Mouse (Mus musculus) kidney, postnatal 0 days (tissue): ENCODE results near the gene Lyrm4. TPM values are rescaled to one million over a fixed set of nuclear protein-coding genes. Genes with fewer than 3 reads are reported as not detected.

Source experiments
- ATAC-seq: fragments of 200-750 bp; cut with Nextera tagmentation; replicated peaks from 2 replicates; pipeline ENCODE4 v1.8.0; 2017; ENCODE audit warnings: low read depth, moderate number of reproducible peaks, moderate TSS enrichment, moderate library complexity; ENCODE audit not compliant: low FRiP score
- DNase-seq: peaks from one replicate; pipeline ENCODE4 v3.0.0-alpha.2; 2016; ENCODE audit warnings: low spot score
- H3K27ac ChIP-seq: fragments of 300-500 bp; sonication (generic); 2 replicates; pipeline ENCODE4 v1.5.1; 2014; ENCODE audit warnings: mild to moderate bottlenecking
- H3K27me3 ChIP-seq: fragments of 300-500 bp; sonication (generic); 2 replicates; pipeline ENCODE4 v1.6.1; 2014; ENCODE audit warnings: low read length, mixed read lengths; ENCODE audit not compliant: insufficient read depth
- H3K36me3 ChIP-seq: fragments of 300-500 bp; sonication (generic); 2 replicates; pipeline ENCODE4 v1.6.1; 2014; ENCODE audit warnings: low read length, mixed read lengths; ENCODE audit not compliant: insufficient read depth
- H3K4me1 ChIP-seq: fragments of 300-500 bp; sonication (generic); replicated peaks from 2 replicates; pipeline ENCODE4 v1.6.1; 2014; ENCODE audit warnings: antibody characterized with exemption, low read length, mixed read lengths; ENCODE audit not compliant: insufficient read depth
- H3K4me2 ChIP-seq: fragments of 300-500 bp; sonication (generic); 2 replicates; pipeline ENCODE4 v1.6.1; 2014; ENCODE audit warnings: mild to moderate bottlenecking, low read length, moderate library complexity, mixed read lengths
- H3K4me3 ChIP-seq: fragments of 300-500 bp; sonication (generic); replicated peaks from 2 replicates; pipeline ENCODE4 v1.5.1; 2014; ENCODE audit warnings: low read depth, low read length
- H3K9ac ChIP-seq: fragments of 300-500 bp; sonication (generic); 2 replicates; pipeline ENCODE4 v1.6.1; 2014; ENCODE audit warnings: low read depth, low read length
- H3K9me3 ChIP-seq: fragments of 300-500 bp; sonication (generic); replicated peaks from 2 replicates; pipeline ENCODE4 v1.6.1; 2016; ENCODE audit warnings: low read length, inconsistent platforms, mixed read lengths
- CTCF ChIP-seq: IDR thresholded peaks from 2 replicates; pipeline ENCODE4 v1.5.1; 2016; ENCODE audit warnings: antibody characterized with exemption, low read depth, mild to moderate bottlenecking, moderate library complexity
- WGBS: fragments of 180-500 bp; shearing (Covaris S2); extraction: QIAGEN DNeasy Blood & Tissue Kit; methylation state at CpG from one replicate; pipeline ENCODE4 v1.1.7; 2014; 5-methylcytosine and 5-hydroxymethylcytosine counted together
- polyA plus RNA-seq: library from polyadenylated mRNA; unstranded; fragments of >200 nt; fragmentation: Nextera tagmentation; extraction: Ambion mirVana; gene quantifications from 2 replicates; pipeline ENCODE4 v1.2.1, GENCODE M21; 2015

Gene Lyrm4
- polyA plus RNA-seq, 1 experiment from 2014 or later, result 36.0 TPM

- no peaks in the 10 kb centered on the region for H3K36me3 ChIP-seq
- no peak for TF ChIP-seq CTCF
- H3K27ac ChIP-seq, result no peak overlapping the region
- DNase-seq (no peak), ATAC-seq (no peak)
- no peaks in the 10 kb centered on the region for H3K4me1 ChIP-seq
- H3K9ac ChIP-seq, result no peak overlapping the region
- 92% methylated on average over 4 of the region's 4 CpGs for WGBS
- no peak overlapping the region for H3K4me2 ChIP-seq
- no peak overlapping the region for H3K4me3 ChIP-seq
- no peaks in the 10 kb centered on the region for H3K27me3 ChIP-seq
- H3K9me3 ChIP-seq, result no peaks in the 10 kb centered on the region
These were observed 8.8 kb downstream of the Lyrm4 start for GRCm38 (mm10) chr13:36108528-36108927.

- Histone ChIP-seq H3K27me3 (no peaks in the 10 kb centered on the region), H3K4me2 (no peak overlapping the region), H3K9me3 (no peaks in the 10 kb centered on the region), H3K9ac (no peak overlapping the region), H3K27ac (no peak overlapping the region), H3K4me1 (no peaks in the 10 kb centered on the region), H3K36me3 (no peaks in the 10 kb centered on the region), H3K4me3 (no peak overlapping the region)
- WGBS, result 91% methylated on average over 6 of the region's 6 CpGs
- no peak for DNase-seq
- no peak for ATAC-seq
- TF ChIP-seq CTCF, result no peak
These were observed 11.7 kb downstream of the Lyrm4 start for GRCm38 (mm10) chr13:36105591-36105990.

- TF ChIP-seq CTCF, result no peak
- Histone ChIP-seq H3K4me1 (no peaks in the 10 kb centered on the region), H3K9ac (no peak overlapping the region), H3K27ac (no peak overlapping the region), H3K36me3 (no peaks in the 10 kb centered on the region), H3K4me3 (no peak overlapping the region), H3K9me3 (no peaks in the 10 kb centered on the region), H3K4me2 (no peak overlapping the region), H3K27me3 (no peaks in the 10 kb centered on the region)
- WGBS, result 79% methylated on average over 5 of the region's 5 CpGs
- DNase-seq (no peak), ATAC-seq (no peak)
These were observed 20.5 kb downstream of the Lyrm4 start for GRCm38 (mm10) chr13:36096684-36097383.

- Histone ChIP-seq H3K27me3 (no peaks in the 10 kb centered on the region), H3K4me1 (no peaks in the 10 kb centered on the region), H3K36me3 (peaks cover 4% of the 10 kb centered on the region; the same call in 1 of the 2 replicates), H3K9me3 (no peaks in the 10 kb centered on the region), H3K9ac (no peak overlapping the region), H3K27ac (no peak overlapping the region), H3K4me3 (no peak overlapping the region), H3K4me2 (no peak overlapping the region)
- WGBS, result 70% methylated on average over 4 of the region's 4 CpGs
- ATAC-seq (no peak), DNase-seq (no peak)
- no peak for TF ChIP-seq CTCF
These were observed 29.2 kb downstream of the Lyrm4 start for GRCm38 (mm10) chr13:36088168-36088567.

GRCm38 (mm10) chr13:36087427-36087826 lies 29.9 kb downstream of the Lyrm4 start:
- DNase-seq (no peak), ATAC-seq (no peak)
- WGBS, result 92% methylated on average over 2 of the region's 2 CpGs
- Histone ChIP-seq H3K27ac (no peak overlapping the region), H3K4me3 (no peak overlapping the region), H3K27me3 (no peaks in the 10 kb centered on the region), H3K36me3 (peaks cover 4% of the 10 kb centered on the region; the same call in 1 of the 2 replicates), H3K9me3 (no peaks in the 10 kb centered on the region), H3K4me1 (no peaks in the 10 kb centered on the region), H3K4me2 (no peak overlapping the region), H3K9ac (no peak overlapping the region)
- no peak for TF ChIP-seq CTCF

GRCm38 (mm10) chr13:36086608-36087391 lies 30.5 kb downstream of the Lyrm4 start:
- Histone ChIP-seq H3K4me1 (no peaks in the 10 kb centered on the region), H3K9ac (no peak overlapping the region), H3K36me3 (peaks cover 4% of the 10 kb centered on the region; the same call in 1 of the 2 replicates), H3K27me3 (no peaks in the 10 kb centered on the region), H3K27ac (no peak overlapping the region), H3K4me2 (no peak overlapping the region), H3K9me3 (no peaks in the 10 kb centered on the region), H3K4me3 (no peak overlapping the region)
- WGBS, result 86% methylated on average over 5 of the region's 5 CpGs
- DNase-seq (no peak), ATAC-seq (no peak)
- no peak for TF ChIP-seq CTCF
